Mouse (Mus musculus) large intestine, adult 2 months (tissue): ENCODE measurements around the gene Fcamr. TPM values are rescaled to one million over a fixed set of nuclear protein-coding genes. Genes with fewer than 3 reads are reported as not detected.

Experiments used
- DNase-seq: peaks from one replicate; pipeline ENCODE4 v3.0.0-alpha.2; 2012; ENCODE audit warnings: low read depth, low spot score
- WGBS: fragments of 180-500 bp; shearing (Covaris S2); methylation state at CpG from one replicate; pipeline ENCODE4 v1.1.7; 2018; 5-methylcytosine and 5-hydroxymethylcytosine counted together
- polyA plus RNA-seq: library from polyadenylated mRNA; depleted of rRNA; stranded (reverse); fragments of >200 nt; gene quantifications from 2 replicates; pipeline ENCODE4 v1.2.3, GENCODE M21; 2012; rRNA removed

Gene Fcamr
- polyA plus RNA-seq, 1 experiment, result 1.7 TPM

- DNase-seq, result no peak
- 10% methylated on average over 8 of the region's 8 CpGs for WGBS
Observed at GRCm38 (mm10) chr1:130840599-130841379, 40.1 kb downstream of the Fcamr start.

- no peak for DNase-seq
- 43% methylated on average over 7 of the region's 7 CpGs for WGBS
Observed at GRCm38 (mm10) chr1:130841621-130842020, 40.9 kb downstream of the Fcamr start.

- DNase-seq, result no peak
- WGBS, result 42% methylated on average over 7 of the region's 7 CpGs
Observed at GRCm38 (mm10) chr1:130844516-130844915, 43.8 kb downstream of the Fcamr start.

DNA sequence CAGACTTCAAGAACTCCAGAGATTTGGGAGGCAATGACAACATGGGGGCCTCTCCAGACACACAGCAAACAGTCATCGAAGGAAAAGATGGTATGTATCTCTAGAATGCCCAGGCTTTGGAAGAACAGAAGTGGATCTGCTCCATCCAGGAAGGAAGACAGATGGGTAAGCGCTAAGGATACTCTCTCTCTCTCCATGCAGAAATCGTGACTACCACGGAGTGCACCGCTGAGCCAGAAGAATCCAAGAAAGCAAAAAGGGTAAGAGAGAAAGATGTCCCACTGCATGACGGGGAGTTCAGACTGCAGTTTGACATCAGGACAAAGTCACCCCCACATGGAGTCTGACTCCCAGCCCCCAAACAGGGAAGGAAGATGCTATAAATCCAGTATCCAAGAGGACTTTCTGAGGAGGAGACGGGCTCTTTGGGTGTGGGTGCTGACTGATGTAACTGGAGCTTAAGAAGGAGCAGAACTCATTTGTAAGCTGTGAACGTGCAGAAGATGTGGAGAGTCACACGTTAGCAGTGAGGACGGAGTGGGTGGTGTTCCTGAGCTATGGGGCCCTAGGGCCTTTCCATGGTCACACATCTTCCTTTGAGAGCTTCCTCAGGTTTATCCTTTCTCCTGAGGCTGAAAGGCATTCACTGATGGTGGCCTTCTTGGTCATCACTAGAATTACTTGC lies 49.0 kb downstream of the Fcamr start:
- no peak for DNase-seq
- 89% methylated on average over 10 of the region's 10 CpGs for WGBS

DNA sequence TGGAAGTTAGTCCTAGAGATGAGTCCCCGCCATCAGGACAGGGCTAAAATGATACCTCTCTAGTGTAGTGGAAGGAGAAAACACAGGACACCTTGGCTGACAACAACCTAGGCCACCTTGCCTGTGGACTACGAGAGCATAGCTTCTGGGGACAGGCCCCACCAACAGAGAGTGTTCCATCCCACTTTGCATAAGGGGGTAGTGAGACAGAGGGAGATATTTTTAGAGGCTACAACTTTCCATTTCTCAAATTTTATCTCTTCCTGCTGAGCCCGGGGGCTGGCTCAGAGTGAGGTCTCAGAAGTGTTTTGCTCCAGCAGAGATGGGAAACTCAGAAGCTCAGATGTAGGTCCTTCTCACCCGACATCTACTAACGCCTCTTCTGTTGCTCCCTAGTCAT lies 49.7 kb downstream of the Fcamr start:
- 83% methylated on average over 5 of the region's 5 CpGs for WGBS
- no peak for DNase-seq

DNA sequence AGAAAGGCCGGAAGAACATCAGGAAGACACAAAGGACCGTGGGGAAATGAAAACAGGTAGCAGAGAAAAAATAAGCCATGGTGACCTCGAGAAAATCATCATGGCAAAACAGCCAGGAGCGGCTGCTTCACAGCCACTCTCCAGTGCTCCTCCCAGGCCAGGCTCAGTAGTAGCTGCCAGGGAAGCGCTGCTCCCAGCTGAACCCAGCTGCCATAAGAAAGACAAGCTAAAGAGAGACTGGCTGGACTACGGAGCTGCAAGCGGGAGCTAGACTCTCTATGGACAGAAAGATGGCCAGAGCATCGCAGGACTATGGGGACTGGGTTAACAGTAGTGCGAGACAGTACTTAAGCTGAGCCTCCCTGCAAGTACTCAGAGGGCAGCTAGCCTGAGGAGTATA lies 54.1 kb downstream of the Fcamr start:
- DNase-seq, result no peak
- 72% methylated on average over 9 of the region's 9 CpGs for WGBS

DNA sequence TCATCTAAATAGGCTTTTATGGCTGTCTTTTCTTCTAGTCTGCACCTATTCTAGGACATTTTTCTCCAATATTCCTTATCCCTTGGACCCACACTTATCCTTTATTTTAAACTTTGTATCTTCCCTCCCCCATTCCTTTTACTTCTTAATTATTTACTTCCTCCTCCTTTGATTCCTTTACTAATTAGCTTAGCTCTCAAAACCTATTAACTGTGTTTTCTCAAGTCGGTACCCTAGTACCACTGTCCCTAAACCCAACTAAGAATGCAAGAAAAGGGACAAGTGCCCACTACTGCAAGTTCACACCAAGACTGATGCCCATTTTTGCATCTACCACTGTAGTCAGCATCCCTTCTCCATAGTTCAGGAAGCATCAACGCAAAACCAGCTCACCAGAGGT lies 55.0 kb downstream of the Fcamr start:
- no peak for DNase-seq
- 92% methylated on average over 2 of the region's 2 CpGs for WGBS

- DNase-seq, result no peak
- whole genome bisulfite sequencing, result 56% methylated on average over 4 of the region's 4 CpGs
Observed at GRCm38 (mm10) chr1:130857456-130857855, 56.8 kb downstream of the Fcamr start.

- no peak for DNase-seq
- 41% methylated on average over 4 of the region's 4 CpGs for WGBS
Observed at GRCm38 (mm10) chr1:130864238-130864637, 63.5 kb downstream of the Fcamr start.

Other genes starting within 250 kb of the Fcamr start
- not detected in 2 replicates for gene Zp3r, start 171.3 kb upstream of the Fcamr start, polyA plus RNA-seq
- 2.5 and 3.6 TPM in 2 replicates for gene C4bp, start 139.3 kb upstream of the Fcamr start, polyA plus RNA-seq
- gene Gm29427, start 85.1 kb upstream of the Fcamr start, polyA plus RNA-seq, result not detected in 2 replicates
- 1.1 and 2.7 TPM in 2 replicates for gene Yod1, start 83.6 kb upstream of the Fcamr start, polyA plus RNA-seq
- gene Pfkfb2, start 71.6 kb upstream of the Fcamr start, polyA plus RNA-seq, result 6.6 and 14.1 TPM in 2 replicates
- gene AA986860, start 68.9 kb upstream of the Fcamr start, polyA plus RNA-seq, result 40.8 and 74.5 TPM in 2 replicates
- gene Pigr, start 25.8 kb downstream of the Fcamr start, polyA plus RNA-seq, result 748 and 1,411 TPM in 2 replicates
- gene Fcmr, start 64.8 kb downstream of the Fcamr start, polyA plus RNA-seq, result 9.5 and 20.8 TPM in 2 replicates
- gene Il24, start 86.6 kb downstream of the Fcamr start, polyA plus RNA-seq, result not detected in 2 replicates
- not detected in 2 replicates for gene Il20, start 110.5 kb downstream of the Fcamr start, polyA plus RNA-seq
- not detected in 2 replicates for gene Il19, start 139.2 kb downstream of the Fcamr start, polyA plus RNA-seq
- 0.14 and 0.22 TPM in 2 replicates for gene Il10, start 218.9 kb downstream of the Fcamr start, polyA plus RNA-seq